Mouse (Mus musculus) kidney, adult 2 months (tissue): ENCODE data around the gene Cdh1. TPM values are rescaled to one million over a fixed set of nuclear protein-coding genes. Genes with fewer than 3 reads are reported as not detected.

Experiments used
- DNase-seq: peaks from one replicate; pipeline ENCODE4 v3.0.0; 2021
- H3K27ac ChIP-seq: fragments of 200-500 bp; 2 replicates; pipeline ENCODE4 v1.5.1; 2012; ENCODE audit warnings: low read depth, low read length, control low read depth, inconsistent platforms; ENCODE audit not compliant: insufficient read depth
- H3K27me3 ChIP-seq: fragments of 200-500 bp; replicated peaks from 2 replicates; pipeline ENCODE4 v1.6.1; 2012; ENCODE audit warnings: mild to moderate bottlenecking, moderate library complexity, low read length, inconsistent platforms; ENCODE audit not compliant: control insufficient read depth, insufficient read depth
- H3K36me3 ChIP-seq: fragments of 200-500 bp; 2 replicates; pipeline ENCODE4 v1.6.1; 2012; ENCODE audit warnings: mild to moderate bottlenecking, moderate library complexity, low read length, inconsistent platforms; ENCODE audit not compliant: control insufficient read depth, insufficient read depth
- H3K4me1 ChIP-seq: fragments of 200-500 bp; 2 replicates; pipeline ENCODE4 v1.6.1; 2011; ENCODE audit warnings: low read length; ENCODE audit not compliant: control insufficient read depth, insufficient read depth
- H3K4me3 ChIP-seq: fragments of 200-500 bp; 2 replicates; pipeline ENCODE4 v1.5.1; 2011; ENCODE audit warnings: mild to moderate bottlenecking, low read depth, low read length, control low read depth; ENCODE audit not compliant: insufficient read depth
- CTCF ChIP-seq: fragments of 200-500 bp; conservative IDR thresholded peaks from 2 replicates; pipeline ENCODE4 v1.5.1; 2011; ENCODE audit warnings: low read depth, mild to moderate bottlenecking, control low read depth, low read length, moderate library complexity, mixed read lengths; ENCODE audit not compliant: insufficient read depth, insufficient read length
- POLR2A ChIP-seq: fragments of 200-500 bp; IDR thresholded peaks from one replicate; pipeline ENCODE4 v1.6.1; 2011; ENCODE audit warnings: low read depth, low read length, control low read depth
- WGBS: fragments of 180-500 bp; shearing (Covaris S2); methylation state at CpG from one replicate; pipeline ENCODE4 v1.1.7; 2018; 5-methylcytosine and 5-hydroxymethylcytosine counted together
- polyA plus RNA-seq: library from polyadenylated mRNA; depleted of rRNA; stranded (reverse); fragments of >200 nt; gene quantifications from 2 replicates; pipeline ENCODE4 v1.2.3, GENCODE M21; 2012

Cdh1 gene
- polyA plus RNA-seq, 1 experiment = 68.7 TPM

DNA sequence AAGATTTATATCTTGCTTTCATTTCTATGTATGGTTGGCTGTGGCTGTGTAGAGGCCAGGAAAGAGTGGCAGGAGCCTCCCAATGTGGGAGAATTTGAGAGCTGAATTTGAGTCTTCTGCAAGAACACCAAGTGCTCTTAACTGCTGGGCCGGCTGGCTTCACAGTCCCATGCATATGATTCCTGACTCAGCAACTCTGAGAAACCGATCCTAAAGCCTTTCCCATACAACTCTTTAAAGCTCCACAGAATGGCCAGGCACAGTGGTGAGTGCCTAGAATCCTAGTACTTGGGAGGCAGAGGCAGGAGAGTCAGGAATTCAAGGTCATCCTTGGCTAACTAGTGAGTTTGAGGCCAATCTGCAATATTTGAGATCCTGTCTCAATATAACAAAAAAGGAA, 23.6 kb upstream of the Cdh1 start:
- 74% methylated on average over 2 of the region's 2 CpGs for WGBS
- DNase-seq = no peak
- peaks cover 12% of the 10 kb centered on the region; the same call in 1 of the 2 replicates for H3K4me1 ChIP-seq

DNA sequence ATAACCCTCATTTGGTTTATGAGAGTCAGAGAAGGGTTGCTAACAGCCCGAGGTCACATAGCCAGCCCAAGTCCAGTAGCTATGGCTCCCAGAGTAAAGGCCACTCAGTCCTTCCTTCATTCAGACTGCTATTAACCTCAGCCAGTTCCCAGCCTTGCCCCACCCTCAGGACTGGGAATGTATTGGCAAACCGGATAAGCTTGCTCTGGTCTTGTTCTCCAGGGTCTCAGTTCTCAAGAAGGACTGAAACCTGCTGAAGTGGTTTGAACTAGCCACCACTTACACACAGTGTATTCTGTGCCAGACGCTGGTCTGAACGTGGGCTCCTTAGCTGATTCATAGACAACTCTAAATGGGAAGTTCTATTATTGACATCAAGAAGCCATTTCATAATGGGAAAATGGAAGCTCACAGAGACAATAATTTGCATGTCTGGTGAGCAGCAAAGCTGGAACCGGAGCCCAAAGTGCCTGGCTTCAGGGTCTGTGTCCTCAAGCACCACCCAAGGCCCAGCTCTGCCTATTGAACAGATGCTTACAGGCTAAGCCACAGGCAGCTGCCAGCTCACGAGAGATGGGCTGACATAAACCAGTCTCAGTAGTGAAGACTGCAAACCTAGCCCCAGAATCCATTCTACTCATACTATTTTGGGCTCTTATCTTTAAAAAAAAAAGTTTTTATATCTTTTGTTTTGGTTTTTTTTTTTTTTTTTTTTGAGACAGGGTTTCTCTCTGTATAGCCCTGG, 21.6 kb upstream of the Cdh1 start:
- WGBS = 66% methylated on average over 6 of the region's 6 CpGs
- no peak overlapping the region for H3K27ac ChIP-seq
- TF ChIP-seq CTCF = no peak
- TF ChIP-seq POLR2A = no peak

More for the DNA sequence above, 23.6 kb upstream of the Cdh1 start:
- Histone ChIP-seq H3K27ac (no peak overlapping the region), H3K4me3 (no peak overlapping the region), H3K36me3 (no peaks in the 10 kb centered on the region), H3K27me3 (no peaks in the 10 kb centered on the region)
- no peak for TF ChIP-seq POLR2A
- no peak for TF ChIP-seq CTCF

DNA sequence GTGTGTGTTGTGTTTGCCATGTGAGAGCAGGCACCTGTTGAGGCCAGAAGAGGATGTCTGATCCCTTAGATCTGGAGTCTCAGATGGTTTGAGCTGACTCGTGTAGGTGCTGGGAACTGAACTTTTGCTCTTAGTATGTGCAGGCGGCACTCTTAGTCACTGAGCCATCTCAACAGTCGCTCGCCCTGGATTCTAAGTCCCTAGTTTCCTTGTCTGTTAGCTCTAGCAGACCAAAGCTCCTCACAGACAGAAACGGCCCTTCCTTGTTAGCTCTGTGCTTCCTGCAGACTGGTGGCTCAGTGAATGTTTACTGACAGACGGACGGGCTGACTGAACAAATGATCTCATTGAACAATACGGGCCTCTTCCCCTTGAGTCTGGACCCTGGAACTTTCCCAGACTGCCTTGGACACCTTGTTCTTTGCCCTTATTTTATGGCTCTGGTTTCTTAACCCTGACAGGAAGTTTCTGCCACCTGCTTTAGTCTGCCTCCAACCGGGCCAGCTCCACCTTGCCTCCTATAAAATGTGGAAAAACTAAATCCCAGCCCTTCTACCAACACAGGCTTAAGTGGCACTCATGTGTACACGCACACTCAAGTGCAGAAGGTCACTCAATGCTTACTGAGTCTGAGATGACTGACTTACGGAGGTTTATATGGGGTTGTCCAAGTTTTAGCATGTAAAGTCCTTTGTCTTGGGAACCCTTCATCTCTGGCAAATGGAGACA, 18.0 kb upstream of the Cdh1 start:
- Histone ChIP-seq H3K27me3 (no peaks in the 10 kb centered on the region), H3K4me1 (peaks cover 17% of the 10 kb centered on the region; the same call in 1 of the 2 replicates), H3K4me3 (no peak overlapping the region), H3K27ac (0 out of 2 replicates have a peak overlapping the region, but pooled peaks have one; percentile 21), H3K36me3 (no peaks in the 10 kb centered on the region)
- DNase-seq = peak; percentile 71
- TF ChIP-seq POLR2A (no peak), CTCF (no peak)
- WGBS = 39% methylated on average over 11 of the region's 11 CpGs

More for the DNA sequence above, 21.6 kb upstream of the Cdh1 start:
- peak; percentile 49 for DNase-seq
- Histone ChIP-seq H3K27me3 (no peaks in the 10 kb centered on the region), H3K4me1 (peaks cover 18% of the 10 kb centered on the region; the same call in 1 of the 2 replicates), H3K36me3 (no peaks in the 10 kb centered on the region), H3K4me3 (no peak overlapping the region)

DNA sequence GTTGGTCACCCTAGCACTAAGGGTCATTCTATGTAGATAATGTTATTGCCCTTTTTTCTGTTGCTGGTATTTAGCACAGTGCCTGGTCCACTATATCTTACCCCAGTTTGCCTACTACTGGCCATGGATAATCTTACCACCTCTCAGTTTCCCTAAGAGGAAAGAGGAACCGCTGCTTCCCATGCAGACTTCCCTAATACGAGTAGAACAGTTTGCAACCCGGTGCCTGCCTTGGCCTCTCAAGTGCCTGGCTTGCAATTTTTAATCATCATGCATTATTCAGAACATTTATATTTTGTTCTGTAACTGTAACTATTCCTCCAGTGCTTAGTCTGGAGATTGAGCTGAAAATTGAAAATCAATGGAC, 17.5 kb upstream of the Cdh1 start:
- WGBS = 85% methylated on average over 3 of the region's 3 CpGs
- H3K27ac ChIP-seq = no peak overlapping the region
- no peaks in the 10 kb centered on the region for H3K27me3 ChIP-seq
- H3K36me3 ChIP-seq = no peaks in the 10 kb centered on the region
- H3K4me1 ChIP-seq = peaks cover 17% of the 10 kb centered on the region; the same call in 1 of the 2 replicates
- no peak for DNase-seq
- TF ChIP-seq CTCF (no peak), POLR2A (no peak)
- H3K4me3 ChIP-seq = no peak overlapping the region

DNA sequence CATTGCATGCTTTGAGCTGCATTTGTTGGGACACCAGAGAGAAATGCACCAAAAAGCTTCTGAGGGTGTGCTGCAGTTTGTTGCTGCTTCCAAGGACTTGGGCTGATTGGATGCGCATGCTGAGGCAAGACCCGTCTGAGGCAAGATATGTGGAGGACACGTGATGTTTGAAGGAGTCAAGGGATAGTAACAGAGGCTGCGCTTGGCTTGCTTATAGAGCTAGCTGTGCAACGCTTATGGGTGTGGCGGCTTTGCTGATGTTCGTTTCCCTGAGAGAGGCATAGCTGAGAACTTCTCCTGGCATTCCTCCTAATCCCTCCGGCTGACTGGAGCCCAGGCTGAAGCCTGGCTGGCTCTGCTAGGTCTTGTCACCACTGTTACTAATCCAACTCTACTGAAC, 16.3 kb upstream of the Cdh1 start:
- TF ChIP-seq CTCF (no peak), POLR2A (no peak)
- H3K36me3 ChIP-seq = no peaks in the 10 kb centered on the region
- H3K4me3 ChIP-seq = no peak overlapping the region
- H3K4me1 ChIP-seq = peaks cover 17% of the 10 kb centered on the region; the same call in 1 of the 2 replicates
- WGBS = 88% methylated on average over 8 of the region's 8 CpGs
- no peak for DNase-seq
- no peaks in the 10 kb centered on the region for H3K27me3 ChIP-seq
- H3K27ac ChIP-seq = no peak overlapping the region

DNA sequence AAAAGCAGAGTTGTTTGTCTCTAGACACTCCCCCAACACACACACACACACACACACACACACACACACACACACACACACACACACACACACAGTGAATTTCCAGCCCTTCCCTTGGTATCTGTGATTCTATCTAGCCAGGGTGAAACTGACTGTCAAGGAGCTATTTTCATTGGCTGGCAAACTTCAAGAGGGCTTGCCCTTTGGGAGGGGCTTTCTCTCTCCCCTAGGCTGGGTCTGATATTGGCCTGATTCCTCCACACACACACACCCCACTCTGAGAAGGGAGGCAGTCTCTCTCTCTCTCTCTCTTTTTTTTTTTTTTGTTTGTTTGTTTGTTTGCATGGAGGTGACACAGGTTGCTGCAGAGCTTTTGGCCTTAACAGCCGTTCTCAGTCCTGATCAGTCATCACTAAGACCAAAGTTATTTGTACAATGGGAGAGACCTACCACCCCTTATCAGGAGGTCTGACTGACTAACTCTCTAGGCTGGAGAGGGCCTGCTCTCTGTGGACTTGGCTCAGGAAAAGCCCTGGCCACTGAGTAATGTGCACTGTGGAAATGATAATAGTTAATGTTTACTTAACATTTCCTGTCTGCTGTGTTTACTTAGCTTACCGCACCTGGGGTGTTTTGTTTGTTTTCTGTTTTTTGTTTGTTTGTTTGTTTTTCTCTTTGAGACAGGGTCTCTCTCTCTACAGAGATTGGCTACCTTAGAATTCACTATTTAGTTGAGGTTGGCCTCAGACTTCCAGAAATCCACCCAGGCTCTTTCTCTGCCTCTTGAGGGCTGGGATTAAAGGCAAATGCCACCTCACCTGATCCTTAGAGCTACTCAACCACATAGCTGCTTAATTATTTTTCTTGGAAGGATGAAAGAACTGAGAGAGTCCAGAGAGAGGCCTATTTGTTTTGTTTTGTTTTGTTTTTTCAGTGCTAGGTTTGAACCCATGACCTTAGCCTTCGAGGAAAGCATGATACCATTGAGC, 14.4 kb upstream of the Cdh1 start:
- WGBS = 18% methylated on average over 3 of the region's 3 CpGs
- H3K4me1 ChIP-seq = peaks cover 16% of the 10 kb centered on the region; the same call in 1 of the 2 replicates
- H3K36me3 ChIP-seq = no peaks in the 10 kb centered on the region
- H3K4me3 ChIP-seq = no peak overlapping the region
- peak; percentile 63 for DNase-seq
- H3K27me3 ChIP-seq = no peaks in the 10 kb centered on the region
- no peak overlapping the region for H3K27ac ChIP-seq
- TF ChIP-seq CTCF (no peak), POLR2A (no peak)
